Comparison of ENCODE assay signal across 9 mouse cellular contexts in the genomic region with DNA sequence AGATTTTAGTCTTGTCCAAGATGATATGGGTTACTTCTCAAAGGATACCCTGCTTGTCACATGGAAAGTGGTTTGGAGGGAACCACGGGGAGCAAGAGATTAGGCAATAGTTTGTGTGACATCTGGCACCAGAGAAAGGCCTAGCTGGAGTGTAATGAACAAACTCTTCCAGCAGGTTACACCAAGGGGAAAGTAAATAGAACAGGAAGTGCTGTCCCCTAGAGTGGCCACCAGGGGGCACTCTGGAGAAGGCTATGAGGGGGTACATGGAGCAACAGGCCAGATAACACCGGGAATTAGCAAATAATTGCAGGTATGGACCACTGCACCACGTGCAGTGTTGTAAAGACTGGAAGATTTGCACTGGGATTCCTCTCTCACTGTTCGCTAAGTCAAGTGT. TPM values are rescaled to one million over a fixed set of nuclear protein-coding genes. Genes with fewer than 3 reads are reported as not detected.
DNase-seq lines count a peak whose midpoint lies in the region; ATAC-seq and TF ChIP-seq lines count a peak whose summit lies in the region.
"Had no signal": no experiment of that assay in that cellular context is flagged by ENCODE, and none has a peak within 500 bp of the region (broad histone marks: within the 10 kb centered on the region; RNA-seq: fewer than 3 reads in every experiment).

No protein-coding gene starts in this region.

- no peaks in the 10 kb centered on the region for H3K27me3 ChIP-seq in hindbrain, postnatal 0 days (ENCODE audit: insufficient read depth, low read length)
- H3K27me3 ChIP-seq in hindbrain, embryonic 14.5 days (ENCODE audit: control insufficient read depth, insufficient read depth, low read length), result no peaks in the 10 kb centered on the region
- no peaks in the 10 kb centered on the region for H3K27me3 ChIP-seq in embryonic facial prominence, embryonic 11.5 days (ENCODE audit: control insufficient read depth, insufficient read depth, low read length)
- H3K27me3 ChIP-seq in limb, embryonic 14.5 days (ENCODE audit: control insufficient read depth, insufficient read depth, low read length), result no peaks in the 10 kb centered on the region
- peaks cover 4% of the 10 kb centered on the region; the same call in 1 of the 2 replicates for H3K27me3 ChIP-seq in small intestine, adult 2 months (ENCODE audit: control insufficient read depth, insufficient read depth, low read length)
- H3K27me3 ChIP-seq: limb, embryonic 13.5 days had no signal

- peak; percentile 18 for DNase-seq in hindbrain, postnatal 0 days (ENCODE audit: low spot score)
- DNase-seq in hindbrain, embryonic 14.5 days (ENCODE audit: low spot score), result no peak
- DNase-seq in adrenal gland, postnatal 36 days, result peak; percentile 69 to 79
- DNase-seq in embryonic facial prominence, embryonic 11.5 days (ENCODE audit: low spot score), result peak; percentile 48
- DNase-seq in limb, embryonic 14.5 days (ENCODE audit: low spot score), result peak; percentile 12

- H3K4me3 ChIP-seq in hindbrain, postnatal 0 days (ENCODE audit: low read length), result no peak overlapping the region
- no peak overlapping the region for H3K4me3 ChIP-seq in hindbrain, embryonic 14.5 days (replicated peaks; ENCODE audit: low read length)
- H3K4me3 ChIP-seq in embryonic facial prominence, embryonic 11.5 days (ENCODE audit: low read depth, low read length), result no peak overlapping the region
- no peak overlapping the region for H3K4me3 ChIP-seq in limb, embryonic 14.5 days (replicated peaks; ENCODE audit: low read length)
- no peak overlapping the region for H3K4me3 ChIP-seq in small intestine, adult 2 months (ENCODE audit: low read depth, low read length)
- H3K4me3 ChIP-seq: limb, embryonic 13.5 days had no signal

- 60% methylated on average over 4 of the region's 4 CpGs for WGBS in hindbrain, postnatal 0 days
- WGBS in hindbrain, embryonic 14.5 days, result 71% methylated on average over 4 of the region's 4 CpGs
- WGBS in embryonic facial prominence, embryonic 11.5 days, result 49% methylated on average over 4 of the region's 4 CpGs
- 63% methylated on average over 4 of the region's 4 CpGs for WGBS in limb, embryonic 14.5 days
- 40% methylated on average over 4 of the region's 4 CpGs for WGBS in small intestine, adult 2 months

- peak; percentile 24; the same call in 1 of the 2 replicates for ATAC-seq in hindbrain, postnatal 0 days
- no peak for ATAC-seq in hindbrain, embryonic 14.5 days (ENCODE audit: low FRiP score)
- ATAC-seq in CD4-positive, CD25-positive, alpha-beta regulatory T cell, adult 4 months, result peak; percentile 62
- no peak for ATAC-seq in embryonic facial prominence, embryonic 11.5 days (replicated peaks; ENCODE audit: insufficient number of reproducible peaks, low FRiP score, low TSS enrichment, low read depth)
- ATAC-seq in limb, embryonic 14.5 days (ENCODE audit: low FRiP score, low read depth), result no peak
- ATAC-seq in inflammation-experienced regulatory T-cells, adult 6 months, result no peak

- no peaks in the 10 kb centered on the region for H3K9me3 ChIP-seq in hindbrain, postnatal 0 days (ENCODE audit: low read length)
- no peaks in the 10 kb centered on the region for H3K9me3 ChIP-seq in hindbrain, embryonic 14.5 days (ENCODE audit: control insufficient read depth, low read length)
- no peaks in the 10 kb centered on the region for H3K9me3 ChIP-seq in embryonic facial prominence, embryonic 11.5 days (replicated peaks; ENCODE audit: control insufficient read depth, low read length)
- H3K9me3 ChIP-seq in limb, embryonic 14.5 days (ENCODE audit: control insufficient read depth, low read length), result no peaks in the 10 kb centered on the region
- H3K9me3 ChIP-seq: limb, embryonic 13.5 days had no signal

- no peak overlapping the region for H3K27ac ChIP-seq in hindbrain, postnatal 0 days
- no peak overlapping the region for H3K27ac ChIP-seq in hindbrain, embryonic 14.5 days
- no peak overlapping the region for H3K27ac ChIP-seq in embryonic facial prominence, embryonic 11.5 days (replicated peaks; ENCODE audit: low read depth, low read length)
- no peak overlapping the region for H3K27ac ChIP-seq in limb, embryonic 14.5 days (replicated peaks; ENCODE audit: low read depth, low read length)
- no peak overlapping the region for H3K27ac ChIP-seq in small intestine, adult 2 months (ENCODE audit: insufficient read depth, low read depth, low read length)
- H3K27ac ChIP-seq: limb, embryonic 13.5 days had no signal

- H3K4me2 ChIP-seq in hindbrain, postnatal 0 days (ENCODE audit: low read depth, low read length), result no peak overlapping the region
- H3K4me2 ChIP-seq in hindbrain, embryonic 14.5 days (replicated peaks), result no peak overlapping the region
- H3K4me2 ChIP-seq in embryonic facial prominence, embryonic 11.5 days (ENCODE audit: low read depth, low read length), result no peak overlapping the region
- H3K4me2 ChIP-seq in limb, embryonic 14.5 days (replicated peaks; ENCODE audit: low read depth, low read length, severe bottlenecking), result no peak overlapping the region
- H3K4me2 ChIP-seq: limb, embryonic 13.5 days had no signal

- no peak for TF ChIP-seq POLR2A in limb, embryonic 14.5 days (IDR thresholded peaks at IDR 0.05; ENCODE audit: borderline replicate concordance, extremely low read depth, insufficient read depth, insufficient read length)
- TF ChIP-seq POLR2A in small intestine, adult 2 months (IDR thresholded peaks at IDR 0.05; ENCODE audit: low read depth, low read length), result no peak

- no peak overlapping the region for H3K9ac ChIP-seq in hindbrain, postnatal 0 days (replicated peaks; ENCODE audit: low read length)
- no peak overlapping the region for H3K9ac ChIP-seq in hindbrain, embryonic 14.5 days
- no peak overlapping the region for H3K9ac ChIP-seq in embryonic facial prominence, embryonic 11.5 days (replicated peaks; ENCODE audit: low read length)
- no peak overlapping the region for H3K9ac ChIP-seq in limb, embryonic 14.5 days (ENCODE audit: low read depth, low read length, severe bottlenecking)
- H3K9ac ChIP-seq: limb, embryonic 13.5 days had no signal

- no peaks in the 10 kb centered on the region for H3K36me3 ChIP-seq in hindbrain, postnatal 0 days (ENCODE audit: insufficient read depth, low read length)
- H3K36me3 ChIP-seq in hindbrain, embryonic 14.5 days (replicated peaks; ENCODE audit: control insufficient read depth, insufficient read depth), result no peaks in the 10 kb centered on the region
- no peaks in the 10 kb centered on the region for H3K36me3 ChIP-seq in embryonic facial prominence, embryonic 11.5 days (replicated peaks; ENCODE audit: control insufficient read depth, insufficient read depth, low read depth, low read length)
- no peaks in the 10 kb centered on the region for H3K36me3 ChIP-seq in limb, embryonic 14.5 days (ENCODE audit: control insufficient read depth, insufficient read depth, low read length)
- H3K36me3 ChIP-seq in small intestine, adult 2 months (ENCODE audit: control insufficient read depth, insufficient read depth, low read length), result no peaks in the 10 kb centered on the region
- H3K36me3 ChIP-seq: limb, embryonic 13.5 days had no signal

- peak; percentile 61 for TF ChIP-seq CTCF in hindbrain, postnatal 0 days (IDR thresholded peaks at IDR 0.05; ENCODE audit: low read depth)
- peak; percentile 88; the same call in 1 of the 2 replicates for TF ChIP-seq CTCF in small intestine, adult 2 months (IDR thresholded peaks at IDR 0.05; ENCODE audit: extremely low read depth, insufficient read length, insufficient replicate concordance, low read depth, low read length)

- no peaks in the 10 kb centered on the region for H3K4me1 ChIP-seq in hindbrain, postnatal 0 days (ENCODE audit: insufficient read depth, low read length)
- H3K4me1 ChIP-seq in hindbrain, embryonic 14.5 days (replicated peaks; ENCODE audit: control insufficient read depth, insufficient read depth, low read length), result 0 out of 2 replicates have a peak, but pooled peaks cover 3% of the 10 kb centered on the region
- no peaks in the 10 kb centered on the region for H3K4me1 ChIP-seq in embryonic facial prominence, embryonic 11.5 days (ENCODE audit: control insufficient read depth, insufficient read depth, low read length)
- H3K4me1 ChIP-seq in limb, embryonic 14.5 days (ENCODE audit: control insufficient read depth, insufficient read depth, low read length), result no peaks in the 10 kb centered on the region
- no peaks in the 10 kb centered on the region for H3K4me1 ChIP-seq in small intestine, adult 2 months (ENCODE audit: control insufficient read depth, insufficient read depth, insufficient read length, low read length)
- H3K4me1 ChIP-seq: limb, embryonic 13.5 days had no signal

RNA-seq across cellular contexts. Expression of gene Paqr9, which starts 19.0 kb away (rescaled TPM):
- 22.2 and 22.3 TPM in 2 replicates for total RNA-seq in hindbrain, postnatal 0 days (2014; rRNA removed)
- polyA plus RNA-seq in hindbrain, postnatal 0 days (2015; fragmentation: Nextera tagmentation; extraction: Ambion mirVana), result 5.9 and 6.0 TPM in 2 replicates
- 8.6 and 8.7 TPM in 2 replicates for polyA plus RNA-seq in hindbrain, embryonic 14.5 days (2014; fragmentation: Nextera tagmentation; extraction: Ambion mirVana)
- polyA plus RNA-seq in CD4-positive, CD25-positive, alpha-beta regulatory T cell, adult 4 months (2017; shearing (Covaris generic)), result under 1 TPM in 1 of 2 experiments, not detected in 1; 0.05 TPM
- 1 to 10 TPM; 6.1 to 6.9 TPM for total RNA-seq in adrenal gland, postnatal 36 days (2021)
- polyA plus RNA-seq in embryonic facial prominence, embryonic 11.5 days (2014; fragmentation: Nextera tagmentation; extraction: Ambion mirVana), result 0.24 and 0.29 TPM in 2 replicates
- polyA plus RNA-seq in limb, embryonic 14.5 days (2012; rRNA removed), result 0.33 and 0.38 TPM in 2 replicates
- 0.08 and 0.12 TPM in 2 replicates for polyA plus RNA-seq in limb, embryonic 14.5 days (2014; fragmentation: Nextera tagmentation; extraction: Ambion mirVana)
- polyA plus RNA-seq in small intestine, adult 2 months (2012; rRNA removed), result 0.44 and 1.5 TPM in 2 replicates
- polyA plus RNA-seq in inflammation-experienced regulatory T-cells, adult 6 months (2017; shearing (Covaris generic)), result not detected

RNA-seq across cellular contexts. Expression of gene U2surp, which starts 28.7 kb away (rescaled TPM):
- 30.2 and 35.2 TPM in 2 replicates for total RNA-seq in hindbrain, postnatal 0 days (2014; rRNA removed)
- 122 and 128 TPM in 2 replicates for polyA plus RNA-seq in hindbrain, postnatal 0 days (2015; fragmentation: Nextera tagmentation; extraction: Ambion mirVana)
- polyA plus RNA-seq in hindbrain, embryonic 14.5 days (2014; fragmentation: Nextera tagmentation; extraction: Ambion mirVana), result 117 and 119 TPM in 2 replicates
- 100 to 1,000 TPM; 182 to 241 TPM for polyA plus RNA-seq in CD4-positive, CD25-positive, alpha-beta regulatory T cell, adult 4 months (2017; shearing (Covaris generic))
- total RNA-seq in adrenal gland, postnatal 36 days (2021), result 10 to 100 TPM; 54.8 to 57.3 TPM
- polyA plus RNA-seq in embryonic facial prominence, embryonic 11.5 days (2014; fragmentation: Nextera tagmentation; extraction: Ambion mirVana), result 145 and 166 TPM in 2 replicates
- 22.4 and 35.3 TPM in 2 replicates for polyA plus RNA-seq in limb, embryonic 14.5 days (2012; rRNA removed)
- 115 and 123 TPM in 2 replicates for polyA plus RNA-seq in limb, embryonic 14.5 days (2014; fragmentation: Nextera tagmentation; extraction: Ambion mirVana)
- 0.42 and 0.67 TPM in 2 replicates for polyA plus RNA-seq in small intestine, adult 2 months (2012; rRNA removed)
- 100 to 1,000 TPM; 196 to 252 (median 205) TPM for polyA plus RNA-seq in inflammation-experienced regulatory T-cells, adult 6 months (2017; shearing (Covaris generic))

Comparison
In these comparisons a context has a peak if more than half of its experiments do, and no peak if none do; other contexts are left out.
1. ATAC-seq: peak in hindbrain, postnatal 0 days (single experiment) and CD4-positive, CD25-positive, alpha-beta regulatory T cell, adult 4 months (single experiment); none in hindbrain, embryonic 14.5 days (single experiment), embryonic facial prominence, embryonic 11.5 days (single experiment), limb, embryonic 14.5 days (single experiment) and inflammation-experienced regulatory T-cells, adult 6 months (single experiment).
2. RNA of gene U2surp, which starts 28.7 kb away (polyA plus RNA-seq): 182 to 241 TPM in CD4-positive, CD25-positive, alpha-beta regulatory T cell, adult 4 months, 196 to 252 TPM in inflammation-experienced regulatory T-cells, adult 6 months, 145 to 166 TPM in embryonic facial prominence, embryonic 11.5 days, 122 to 128 TPM in hindbrain, postnatal 0 days, 117 to 119 TPM in hindbrain, embryonic 14.5 days and 22.4 to 123 TPM in limb, embryonic 14.5 days; 0.42 to 0.67 TPM in small intestine, adult 2 months; every median in the first group is over 10 times any median in the second.